Mouse (Mus musculus) bone marrow, adult 2 months (tissue): ENCODE results near the gene Cyp1b1.

Experiments
- CTCF ChIP-seq: fragments of 200-500 bp; IDR thresholded peaks from 2 replicates; pipeline ENCODE4 v1.5.1; 2011; ENCODE audit warnings: low read length, control low read depth; ENCODE audit not compliant: control insufficient read depth, insufficient read depth
- POLR2A ChIP-seq: fragments of 200-500 bp; IDR thresholded peaks from 2 replicates; pipeline ENCODE4 v1.6.1; 2011; ENCODE audit warnings: low read depth, mild to moderate bottlenecking, control low read depth, low read length, borderline replicate concordance; ENCODE audit not compliant: control insufficient read depth

DNA sequence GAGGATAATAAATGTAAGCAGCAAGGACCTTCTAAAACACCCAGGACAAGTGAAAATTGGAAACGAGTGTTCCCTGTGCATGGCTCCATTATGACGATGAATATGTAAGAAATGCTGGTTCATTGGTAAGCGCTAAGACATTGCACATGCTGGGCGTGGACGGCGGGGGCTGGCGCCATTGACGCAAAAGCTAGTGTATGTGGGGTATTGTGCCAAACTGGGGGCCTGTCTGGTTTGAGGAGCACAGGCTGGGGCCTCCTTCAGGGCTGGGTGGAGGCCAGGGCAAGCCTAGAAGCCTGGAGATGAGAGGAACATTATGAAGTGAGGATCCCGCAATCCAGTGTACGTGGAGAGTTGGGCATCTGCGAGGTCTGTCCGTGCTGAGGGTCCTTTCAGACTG, 39.0 kb upstream of the Cyp1b1 start:
- TF ChIP-seq CTCF (no peak), POLR2A (no peak)
